Mouse (Mus musculus): ENCODE results near the gene Hist1h2an. TPM values are rescaled to one million over a fixed set of nuclear protein-coding genes. Genes with fewer than 3 reads are reported as not detected.

Gene Hist1h2an
- total RNA-seq, 1 experiment from 2014 or later, result 21.1 TPM

Small RNAs within 50 kb of the gene (microRNA-seq; reads per million reads assigned to microRNA genes)
- 0 reads per million in 2 experiments for gene Gm19658
- gene Gm44346, result 0 reads per million in 2 experiments
- gene Gm44454, result 0 to 0.34 reads per million in 2 experiments
- 0 reads per million in 2 experiments for gene Gm44466

Other genes with a start within 250 kb of the Hist1h2an start
- not detected in 2 replicates for gene Olfr1366, start 244.4 kb downstream of the Hist1h2an start, total RNA-seq (2021)
- not detected in 2 replicates for gene Olfr1535, start 227.3 kb downstream of the Hist1h2an start, total RNA-seq (2021)
- gene Olfr1364, start 205.5 kb downstream of the Hist1h2an start, total RNA-seq (2021), result not detected in 2 replicates
- gene Olfr1362, start 173.2 kb downstream of the Hist1h2an start, total RNA-seq (2021), result not detected in 2 replicates
- not detected in 2 replicates for gene Olfr11, start 144.7 kb downstream of the Hist1h2an start, total RNA-seq (2021)
- gene Olfr1361, start 123.8 kb downstream of the Hist1h2an start, total RNA-seq (2021), result not detected in 2 replicates
- gene Olfr1360, start 109.8 kb downstream of the Hist1h2an start, total RNA-seq (2021), result not detected in 2 replicates
- not detected in 2 replicates for gene Olfr1359, start 89.1 kb downstream of the Hist1h2an start, total RNA-seq (2021)
- 91.0 and 102 TPM in 2 replicates for gene Hist1h2bl, start 71.1 kb downstream of the Hist1h2an start, total RNA-seq (2021)
- gene Hist1h2ai, start 70.8 kb downstream of the Hist1h2an start, total RNA-seq (2021), result 9.0 and 60.3 TPM in 2 replicates
- gene Hist1h3h, start 69.6 kb downstream of the Hist1h2an start, total RNA-seq (2021), result 105 and 138 TPM in 2 replicates
- gene Hist1h2bm, start 65.2 kb downstream of the Hist1h2an start, total RNA-seq (2021), result 26.4 and 32.4 TPM in 2 replicates
- 20.5 and 22.8 TPM in 2 replicates for gene Hist1h4j, start 52.2 kb downstream of the Hist1h2an start, total RNA-seq (2021)
- 152 and 260 TPM in 2 replicates for gene Hist1h4k, start 36.7 kb downstream of the Hist1h2an start, total RNA-seq (2021)
- gene Hist1h2ak, start 33.4 kb downstream of the Hist1h2an start, total RNA-seq (2021), result 28.8 and 39.5 TPM in 2 replicates
- 52.6 and 54.5 TPM in 2 replicates for gene Hist1h2bn, start 33.1 kb downstream of the Hist1h2an start, total RNA-seq (2021)
- 48.9 and 60.4 TPM in 2 replicates for gene Hist1h1b, start 6.6 kb downstream of the Hist1h2an start, total RNA-seq (2021)
- gene Hist1h3i, start 3.8 kb downstream of the Hist1h2an start, total RNA-seq (2021), result 122 and 132 TPM in 2 replicates
- 37.8 and 38.3 TPM in 2 replicates for gene Hist1h2bp, start 243 bp upstream of the Hist1h2an start, total RNA-seq (2021)
- 40.4 and 87.7 TPM in 2 replicates for gene Hist1h2bq, start 23.0 kb upstream of the Hist1h2an start, total RNA-seq (2021)
- gene Hist1h2ao, start 23.2 kb upstream of the Hist1h2an start, total RNA-seq (2021), result 56.7 and 173 TPM in 2 replicates
- gene Hist1h4m, start 24.5 kb upstream of the Hist1h2an start, total RNA-seq (2021), result 279 and 356 TPM in 2 replicates
- 43.4 and 51.9 TPM in 2 replicates for gene Hist1h4n, start 45.0 kb upstream of the Hist1h2an start, total RNA-seq (2021)
- gene Hist1h2ap, start 46.3 kb upstream of the Hist1h2an start, total RNA-seq (2021), result 4.5 and 108 TPM in 2 replicates
- gene Hist1h2br, start 46.5 kb upstream of the Hist1h2an start, total RNA-seq (2021), result 39.7 and 86.5 TPM in 2 replicates
- gene Zfp184, start 157.9 kb upstream of the Hist1h2an start, total RNA-seq (2021), result 2.0 and 2.1 TPM in 2 replicates
- gene Pom121l2, start 194.0 kb upstream of the Hist1h2an start, total RNA-seq (2021), result not detected in 2 replicates
- gene Prss16, start 222.5 kb upstream of the Hist1h2an start, total RNA-seq (2021), result not detected in 2 replicates
- gene Hist1h2ah, start 248.3 kb upstream of the Hist1h2an start, total RNA-seq (2021), result 30.0 and 61.8 TPM in 2 replicates
- gene Hist1h2bk, start 248.7 kb upstream of the Hist1h2an start, total RNA-seq (2021), result 121 and 135 TPM in 2 replicates